ENCODE assay signal across 21 mouse cellular contexts in the genomic region with DNA sequence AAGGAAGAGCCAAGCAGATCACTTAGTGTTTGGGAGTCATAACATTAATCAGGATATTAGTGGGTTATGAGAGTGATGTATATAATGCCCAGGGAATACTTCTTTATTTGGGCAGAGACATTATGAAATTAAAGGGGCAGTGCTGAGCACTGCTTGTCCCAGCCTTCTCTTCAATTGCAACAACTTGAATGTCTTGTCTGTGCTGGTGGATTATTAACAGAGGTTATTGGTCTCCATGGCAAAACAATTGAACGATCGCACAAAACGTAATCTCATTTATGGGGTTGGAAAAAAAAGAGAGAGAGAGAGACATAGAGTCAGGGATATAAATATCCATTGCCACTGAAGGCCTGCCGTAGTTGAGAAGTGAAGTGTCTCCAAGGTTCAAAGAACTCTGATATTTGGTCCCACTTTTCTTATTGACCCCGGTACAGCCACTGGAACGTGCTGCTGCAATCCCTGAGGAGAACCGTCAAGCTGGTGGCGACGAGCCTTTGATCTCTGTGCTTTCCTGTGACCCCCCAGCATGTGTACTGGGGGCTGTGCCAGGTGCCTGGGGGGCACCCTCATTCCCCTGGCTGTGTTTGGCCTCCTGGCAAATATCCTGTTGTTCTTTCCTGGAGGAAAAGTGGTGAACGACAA. TPM values are rescaled to one million over a fixed set of nuclear protein-coding genes. Genes with fewer than 3 reads are reported as not detected.
DNase-seq lines count a peak whose midpoint lies in the region; ATAC-seq lines count a peak whose summit lies in the region.
"Had no signal": no experiment of that assay in that cellular context is flagged by ENCODE, and none has a peak within 500 bp of the region (broad histone marks: within the 10 kb centered on the region; RNA-seq: fewer than 3 reads in every experiment).

A gene (plus strand): TSS at position 226 of the 642 bp plus-strand sequence.

- peaks cover 47% of the 10 kb centered on the region for H3K4me1 ChIP-seq in heart, embryonic 13.5 days
- peaks cover 9% of the 10 kb centered on the region for H3K4me1 ChIP-seq in neural tube, embryonic 13.5 days (replicated peaks)
- no peaks in the 10 kb centered on the region for H3K4me1 ChIP-seq in liver, embryonic 16.5 days (ENCODE audit: control insufficient read depth, low read depth, low read length)
- H3K4me1 ChIP-seq: embryonic facial prominence, embryonic 15.5 days; forebrain, embryonic 15.5 days had no signal

- H3K9me3 ChIP-seq in heart, embryonic 13.5 days: no peaks in the 10 kb centered on the region
- no peaks in the 10 kb centered on the region for H3K9me3 ChIP-seq in neural tube, embryonic 13.5 days
- H3K9me3 ChIP-seq in liver, embryonic 16.5 days (replicated peaks; ENCODE audit: control insufficient read depth, low read length): no peaks in the 10 kb centered on the region
- H3K9me3 ChIP-seq: embryonic facial prominence, embryonic 15.5 days; forebrain, embryonic 15.5 days; hindbrain, embryonic 10.5 days had no signal

- no peak for DNase-seq in heart, postnatal 14 days
- no peak for DNase-seq in neural tube, embryonic 10.5 days (ENCODE audit: extremely low spot score, low spot score)
- no peak for DNase-seq in gastrocnemius, postnatal 4 days (ENCODE audit: low spot score in 2 of 2)
- DNase-seq in adrenal gland, postnatal 25 days: no peak
- DNase-seq: B cell, adult 2 months; cerebellum, adult 8-10 months; kidney, postnatal 36 days; lung, embryonic 14.5 days had no signal

- no peak within 1 kb of the TSS for H3K4me2 ChIP-seq in heart, embryonic 13.5 days
- no peak within 1 kb of the TSS for H3K4me2 ChIP-seq in neural tube, embryonic 13.5 days
- H3K4me2 ChIP-seq in liver, embryonic 16.5 days (ENCODE audit: low read depth, low read length): peak within 1 kb of the TSS; percentile 15; the same call in 1 of the 2 replicates
- H3K4me2 ChIP-seq: embryonic facial prominence, embryonic 15.5 days; forebrain, embryonic 15.5 days; lung, embryonic 14.5 days had no signal

- no peak within 1 kb of the TSS for H3K4me3 ChIP-seq in heart, embryonic 13.5 days
- H3K4me3 ChIP-seq in neural tube, embryonic 13.5 days: no peak within 1 kb of the TSS
- peak within 1 kb of the TSS; percentile 35 for H3K4me3 ChIP-seq in liver, embryonic 16.5 days (ENCODE audit: low read depth, low read length)
- H3K4me3 ChIP-seq: embryonic facial prominence, embryonic 15.5 days; forebrain, embryonic 15.5 days; hindbrain, embryonic 10.5 days had no signal

- no peak within 1 kb of the TSS for H3K9ac ChIP-seq in heart, embryonic 13.5 days
- H3K9ac ChIP-seq in neural tube, embryonic 13.5 days: no peak within 1 kb of the TSS
- H3K9ac ChIP-seq in liver, embryonic 16.5 days (ENCODE audit: low read depth, low read length): peak within 1 kb of the TSS; percentile 0; the same call in 1 of the 2 replicates
- H3K9ac ChIP-seq: embryonic facial prominence, embryonic 15.5 days; forebrain, embryonic 15.5 days; lung, embryonic 14.5 days had no signal

- no peaks in the 10 kb centered on the region for H3K36me3 ChIP-seq in heart, embryonic 13.5 days
- H3K36me3 ChIP-seq in neural tube, embryonic 13.5 days: no peaks in the 10 kb centered on the region
- H3K36me3 ChIP-seq in liver, embryonic 16.5 days (ENCODE audit: control insufficient read depth, insufficient read depth): no peaks in the 10 kb centered on the region
- H3K36me3 ChIP-seq: embryonic facial prominence, embryonic 15.5 days; forebrain, embryonic 15.5 days; hindbrain, embryonic 10.5 days had no signal

- WGBS in heart, embryonic 13.5 days: 52% methylated on average over 10 of the region's 10 CpGs
- 22% methylated on average over 10 of the region's 10 CpGs for WGBS in neural tube, embryonic 13.5 days
- 71% methylated on average over 10 of the region's 10 CpGs for WGBS in liver, embryonic 16.5 days (ENCODE audit: insufficient replicate concordance)

- ATAC-seq in heart, embryonic 13.5 days (ENCODE audit: extremely low read depth, insufficient number of reproducible peaks, low FRiP score, low TSS enrichment): no peak
- ATAC-seq in neural tube, embryonic 13.5 days (ENCODE audit: low read depth): peak; percentile 76; the same call in 1 of the 2 replicates
- peak; percentile 59 for ATAC-seq in liver, embryonic 16.5 days (ENCODE audit: low read depth)
- ATAC-seq in cerebellum, adult (ENCODE audit: insufficient number of reproducible peaks, low FRiP score, low TSS enrichment): no peak
- ATAC-seq: forebrain, embryonic 15.5 days; midbrain, embryonic 16.5 days had no signal

- H3K27ac ChIP-seq in heart, embryonic 13.5 days (replicated peaks): peak within 1 kb of the TSS; percentile 48; the same call in 1 of the 2 replicates
- H3K27ac ChIP-seq in neural tube, embryonic 13.5 days (replicated peaks): peak within 1 kb of the TSS; percentile 49
- H3K27ac ChIP-seq in liver, embryonic 16.5 days (ENCODE audit: low read length): peak within 1 kb of the TSS; percentile 31; the same call in 1 of the 2 replicates
- H3K27ac ChIP-seq: embryonic facial prominence, embryonic 15.5 days; forebrain, embryonic 15.5 days; hindbrain, embryonic 10.5 days had no signal

- no peaks in the 10 kb centered on the region for H3K27me3 ChIP-seq in heart, embryonic 13.5 days (replicated peaks)
- H3K27me3 ChIP-seq in neural tube, embryonic 13.5 days: no peaks in the 10 kb centered on the region
- no peaks in the 10 kb centered on the region for H3K27me3 ChIP-seq in liver, embryonic 16.5 days (ENCODE audit: control insufficient read depth, insufficient read depth, low read depth, low read length)
- H3K27me3 ChIP-seq: embryonic facial prominence, embryonic 15.5 days; forebrain, embryonic 15.5 days; Patski had no signal

- intact Hi-C loops in heart, postnatal 14 days (cut with DNase I): loop anchor here (5.0 to 10.0 kb wide), 2 partner anchors 158 to 1420 kb away; no protein-coding TSS in a partner anchor

RNA-seq across cellular contexts. Expression of the gene that starts here (rescaled TPM):
- 0.70 and 1.4 TPM in 2 replicates for polyA plus RNA-seq in heart, embryonic 13.5 days (2015; fragmentation: Nextera tagmentation; extraction: Ambion mirVana)
- total RNA-seq in heart, postnatal 14 days (2021): under 1 TPM in 1 of 2 experiments, not detected in 1; 0.29 TPM
- 0.92 and 1.4 TPM in 2 replicates for polyA plus RNA-seq in neural tube, embryonic 13.5 days (2015; fragmentation: Nextera tagmentation; extraction: Ambion mirVana)
- polyA plus RNA-seq in liver, embryonic 16.5 days (2015; fragmentation: Nextera tagmentation; extraction: Ambion mirVana): 96.1 and 98.8 TPM in 2 replicates
- under 1 TPM in 1 of 2 experiments, not detected in 1; 0.18 TPM for total RNA-seq in gastrocnemius, postnatal 4 days (2021)
- total RNA-seq in adrenal gland, postnatal 25 days (2021): 0.81 and 1.2 TPM in 2 replicates
- total RNA-seq: granulocyte monocyte progenitor cell, adult 5-6 weeks; layer of hippocampus, postnatal 25 days; left cerebral cortex, postnatal 25 days; megakaryocyte progenitor cell, adult 5-6 weeks had no signal
- polyA plus RNA-seq: embryonic facial prominence, embryonic 15.5 days; lung, embryonic 14.5 days; midbrain, embryonic 16.5 days had no signal

Comparison
In these comparisons a context has a peak if more than half of its experiments do, and no peak if none do; other contexts are left out.
1. RNA of the gene that starts here (polyA plus RNA-seq): 96.1 to 98.8 TPM in liver, embryonic 16.5 days; 0.92 to 1.4 TPM in neural tube, embryonic 13.5 days and 0.70 to 1.4 TPM in heart, embryonic 13.5 days; every median in the first group is over 10 times any median in the second.
2. ATAC-seq: peak in neural tube, embryonic 13.5 days (single experiment) and liver, embryonic 16.5 days (single experiment); none in heart, embryonic 13.5 days (single experiment) and cerebellum, adult (single experiment).
3. Peak in every context shown above with its lines, with median percentiles within 50 percentile points of each other: H3K27ac ChIP-seq.